Mouse (Mus musculus) erythroblast, embryonic 14.5 days (primary cell): Measurements from ENCODE around the gene Slain2.

ENCODE experiments used
- GATA1 ChIP-seq: IDR thresholded peaks from 2 replicates; pipeline ENCODE4 v1.6.1; 2012; ENCODE audit warnings: low read length, inconsistent platforms, mixed read lengths
- TAL1 ChIP-seq: IDR thresholded peaks from 3 replicates; pipeline ENCODE4 v1.6.1; 2012; ENCODE audit warnings: low read length, inconsistent platforms, mixed read lengths

DNA sequence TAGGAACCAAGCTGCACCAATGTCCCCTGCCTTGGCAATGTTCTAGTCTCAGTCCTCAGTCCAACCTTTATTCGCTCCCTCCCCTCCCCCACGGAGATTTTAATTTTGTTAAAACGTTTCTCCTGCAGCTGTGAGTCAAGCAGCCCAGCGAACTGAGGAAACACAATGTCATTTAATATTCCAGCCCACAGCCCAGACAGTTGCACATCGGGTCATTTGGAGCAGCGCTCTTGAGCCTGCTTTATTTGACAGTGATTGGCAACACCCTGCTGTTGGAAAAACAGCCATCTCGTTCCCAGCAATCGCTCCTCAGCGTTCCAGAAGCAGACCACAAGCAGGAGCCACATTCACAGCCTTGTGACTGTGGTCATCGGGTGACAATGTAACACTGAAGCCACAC is 81.3 kb downstream of the Slain2 start:
- TF ChIP-seq GATA1: no peak
- no peak for TF ChIP-seq TAL1
